Mouse (Mus musculus): ENCODE data around the gene Itga1. TPM values are rescaled to one million over a fixed set of nuclear protein-coding genes. Genes with fewer than 3 reads are reported as not detected.

Itga1 gene
- polyA plus RNA-seq, 1 experiment from 2014 or later = 31.0 TPM

DNA sequence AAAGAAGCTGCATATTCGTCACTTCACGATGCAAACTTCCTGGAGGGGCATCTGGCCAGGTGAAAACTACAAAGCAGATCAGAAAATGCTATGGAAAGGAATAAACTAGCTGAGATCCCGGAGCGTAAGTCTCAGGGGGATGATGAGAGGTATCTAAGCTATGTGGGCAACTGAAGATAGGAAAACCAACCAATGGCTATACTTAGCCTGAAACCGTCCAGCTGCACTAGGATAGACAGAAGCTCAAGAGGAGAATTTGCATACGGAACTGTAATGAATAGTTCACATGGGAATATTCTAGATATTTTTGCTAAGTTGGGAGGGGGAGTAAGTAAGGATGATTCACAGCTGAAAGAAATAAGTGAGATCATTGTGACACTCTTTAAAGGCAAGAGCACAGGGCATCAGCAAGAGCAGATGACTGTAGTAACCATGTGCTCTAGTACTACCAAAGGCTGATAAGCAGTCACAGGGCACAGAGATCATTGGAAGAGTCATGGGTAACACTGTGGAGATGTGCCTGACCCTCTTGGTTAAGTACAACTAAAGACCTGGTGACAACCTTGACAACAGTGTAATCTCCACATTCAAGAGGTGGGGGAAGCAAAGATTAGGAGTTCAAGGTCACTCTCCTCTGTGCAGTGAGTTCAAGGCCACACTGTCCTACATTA, 79.5 kb downstream of the Itga1 start:
- WGBS (ENCODE audit: insufficient replicate concordance) = 36% methylated on average over 6 of the region's 6 CpGs
- H3K9me3 ChIP-seq (replicated peaks; ENCODE audit: control insufficient read depth, low read length) = no peaks in the 10 kb centered on the region
- H3K4me2 ChIP-seq = peak overlapping the region; percentile 7
- H3K27ac ChIP-seq (ENCODE audit: low read depth, low read length) = peak overlapping the region; percentile 88
- H3K27me3 ChIP-seq (ENCODE audit: control insufficient read depth, insufficient read depth, low read length) = no peaks in the 10 kb centered on the region
- no peaks in the 10 kb centered on the region for H3K36me3 ChIP-seq (ENCODE audit: control insufficient read depth, insufficient read depth, low read length)
- peak; percentile 50; the same call in 1 of the 2 replicates for ATAC-seq (replicated peaks; ENCODE audit: insufficient number of reproducible peaks, low FRiP score, low TSS enrichment)
- H3K9ac ChIP-seq (ENCODE audit: low read depth, low read length) = 0 out of 2 replicates have a peak overlapping the region, but pooled peaks have one; percentile 12
- H3K4me1 ChIP-seq (ENCODE audit: control insufficient read depth, insufficient read depth, low read length) = peaks cover 16% of the 10 kb centered on the region
- H3K4me3 ChIP-seq (ENCODE audit: low read depth, low read length) = no peak overlapping the region

GRCm38 (mm10) chr13:115021411-115021810, 80.4 kb downstream of the Itga1 start:
- Histone ChIP-seq H3K9me3 (replicated peaks; ENCODE audit: control insufficient read depth, low read length) (no peaks in the 10 kb centered on the region), H3K4me1 (ENCODE audit: control insufficient read depth, insufficient read depth, low read length) (peaks cover 19% of the 10 kb centered on the region), H3K4me2 (peak overlapping the region; percentile 7), H3K27me3 (ENCODE audit: control insufficient read depth, insufficient read depth, low read length) (no peaks in the 10 kb centered on the region), H3K27ac (ENCODE audit: low read depth, low read length) (peak overlapping the region; percentile 88), H3K4me3 (ENCODE audit: low read depth, low read length) (no peak overlapping the region), H3K9ac (ENCODE audit: low read depth, low read length) (no peak overlapping the region), H3K36me3 (ENCODE audit: control insufficient read depth, insufficient read depth, low read length) (no peaks in the 10 kb centered on the region)
- peak; percentile 87 for ATAC-seq (replicated peaks; ENCODE audit: insufficient number of reproducible peaks, low FRiP score, low TSS enrichment)
- WGBS (ENCODE audit: insufficient replicate concordance) = 16% methylated on average over 10 of the region's 10 CpGs

- no peak for ATAC-seq (replicated peaks; ENCODE audit: insufficient number of reproducible peaks, low FRiP score, low TSS enrichment)
- Histone ChIP-seq H3K9ac (ENCODE audit: low read depth, low read length) (no peak overlapping the region), H3K4me3 (ENCODE audit: low read depth, low read length) (no peak overlapping the region), H3K4me1 (ENCODE audit: control insufficient read depth, insufficient read depth, low read length) (peaks cover 24% of the 10 kb centered on the region), H3K27ac (ENCODE audit: low read depth, low read length) (peak overlapping the region; percentile 88), H3K4me2 (no peak overlapping the region), H3K27me3 (ENCODE audit: control insufficient read depth, insufficient read depth, low read length) (no peaks in the 10 kb centered on the region), H3K36me3 (ENCODE audit: control insufficient read depth, insufficient read depth, low read length) (no peaks in the 10 kb centered on the region), H3K9me3 (replicated peaks; ENCODE audit: control insufficient read depth, low read length) (no peaks in the 10 kb centered on the region)
- WGBS (ENCODE audit: insufficient replicate concordance) = 84% methylated on average over 4 of the region's 4 CpGs
Observed at GRCm38 (mm10) chr13:115020727-115021126, 81.0 kb downstream of the Itga1 start.

DNA sequence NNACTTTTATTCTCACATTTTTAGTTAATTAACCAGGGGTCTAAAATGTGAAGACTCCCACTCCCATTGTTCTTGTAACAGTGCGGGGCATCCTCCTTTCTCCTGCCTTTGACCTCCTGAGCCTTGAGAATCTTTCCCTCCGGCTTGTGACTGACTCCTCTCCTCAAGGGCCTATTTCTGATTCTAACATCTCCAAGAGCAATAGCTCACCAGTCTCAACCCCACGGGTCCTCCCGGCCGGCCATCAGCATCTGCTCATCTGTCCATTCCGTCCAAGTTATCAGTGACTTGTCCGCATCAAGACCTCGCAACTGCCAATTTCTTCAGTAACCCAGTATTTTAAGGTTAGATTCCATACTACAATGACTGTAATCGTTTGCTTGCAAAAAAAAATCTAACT, 84.2 kb downstream of the Itga1 start:
- peaks cover 30% of the 10 kb centered on the region for H3K4me1 ChIP-seq (ENCODE audit: control insufficient read depth, insufficient read depth, low read length)
- ATAC-seq (replicated peaks; ENCODE audit: insufficient number of reproducible peaks, low FRiP score, low TSS enrichment) = no peak
- H3K27ac ChIP-seq (ENCODE audit: low read depth, low read length) = no peak overlapping the region

GRCm38 (mm10) chr13:115011547-115011946, 90.2 kb downstream of the Itga1 start:
- H3K4me3 ChIP-seq (ENCODE audit: low read depth, low read length) = no peak overlapping the region
- H3K4me1 ChIP-seq (ENCODE audit: control insufficient read depth, insufficient read depth, low read length) = peaks cover 16% of the 10 kb centered on the region
- H3K9me3 ChIP-seq (replicated peaks; ENCODE audit: control insufficient read depth, low read length) = no peaks in the 10 kb centered on the region
- H3K36me3 ChIP-seq (ENCODE audit: control insufficient read depth, insufficient read depth, low read length) = no peaks in the 10 kb centered on the region
- WGBS (ENCODE audit: insufficient replicate concordance) = 50% methylated on average over 6 of the region's 6 CpGs
- no peak overlapping the region for H3K9ac ChIP-seq (ENCODE audit: low read depth, low read length)
- no peaks in the 10 kb centered on the region for H3K27me3 ChIP-seq (ENCODE audit: control insufficient read depth, insufficient read depth, low read length)
- no peak for ATAC-seq (replicated peaks; ENCODE audit: insufficient number of reproducible peaks, low FRiP score, low TSS enrichment)
- no peak overlapping the region for H3K27ac ChIP-seq (ENCODE audit: low read depth, low read length)
- no peak overlapping the region for H3K4me2 ChIP-seq

More for the DNA sequence above, 84.2 kb downstream of the Itga1 start:
- no peaks in the 10 kb centered on the region for H3K9me3 ChIP-seq (replicated peaks; ENCODE audit: control insufficient read depth, low read length)
- no peak overlapping the region for H3K4me2 ChIP-seq
- H3K4me3 ChIP-seq (ENCODE audit: low read depth, low read length) = no peak overlapping the region
- no peaks in the 10 kb centered on the region for H3K36me3 ChIP-seq (ENCODE audit: control insufficient read depth, insufficient read depth, low read length)
- no peaks in the 10 kb centered on the region for H3K27me3 ChIP-seq (ENCODE audit: control insufficient read depth, insufficient read depth, low read length)
- H3K9ac ChIP-seq (ENCODE audit: low read depth, low read length) = no peak overlapping the region
- 90% methylated on average over 9 of the region's 9 CpGs for WGBS (ENCODE audit: insufficient replicate concordance)

GRCm38 (mm10) chr13:115006213-115006835, 95.4 kb downstream of the Itga1 start:
- Histone ChIP-seq H3K9ac (ENCODE audit: low read depth, low read length) (no peak overlapping the region), H3K9me3 (replicated peaks; ENCODE audit: control insufficient read depth, low read length) (no peaks in the 10 kb centered on the region), H3K4me3 (ENCODE audit: low read depth, low read length) (no peak overlapping the region), H3K36me3 (ENCODE audit: control insufficient read depth, insufficient read depth, low read length) (no peaks in the 10 kb centered on the region), H3K27me3 (ENCODE audit: control insufficient read depth, insufficient read depth, low read length) (no peaks in the 10 kb centered on the region), H3K4me1 (ENCODE audit: control insufficient read depth, insufficient read depth, low read length) (peaks cover 21% of the 10 kb centered on the region), H3K4me2 (no peak overlapping the region), H3K27ac (ENCODE audit: low read depth, low read length) (peak overlapping the region; percentile 75; the same call in 1 of the 2 replicates)
- no peak for ATAC-seq (replicated peaks; ENCODE audit: insufficient number of reproducible peaks, low FRiP score, low TSS enrichment)
- WGBS (ENCODE audit: insufficient replicate concordance) = 59% methylated on average over 9 of the region's 9 CpGs

DNA sequence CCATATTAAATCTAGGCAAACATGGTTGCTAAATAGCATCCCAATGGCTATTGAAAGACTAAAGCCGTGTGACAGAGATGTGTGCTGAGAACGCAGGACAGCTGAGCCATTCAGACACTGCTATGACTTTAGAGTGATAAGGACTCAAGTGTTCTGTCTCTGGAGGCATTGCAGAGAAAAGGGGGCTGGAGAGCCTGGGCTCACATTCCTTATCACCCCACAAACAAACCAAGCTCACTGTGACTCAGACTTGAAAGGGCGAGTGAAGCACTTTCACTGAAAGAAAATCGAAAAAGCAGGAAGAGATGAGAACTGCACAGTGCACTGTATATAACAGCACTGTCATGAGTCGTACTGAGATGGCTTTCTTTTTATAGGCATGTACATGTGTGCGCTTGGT, 96.4 kb downstream of the Itga1 start:
- no peaks in the 10 kb centered on the region for H3K36me3 ChIP-seq (ENCODE audit: control insufficient read depth, insufficient read depth, low read length)
- H3K9ac ChIP-seq (ENCODE audit: low read depth, low read length) = no peak overlapping the region
- H3K4me3 ChIP-seq (ENCODE audit: low read depth, low read length) = no peak overlapping the region
- peak overlapping the region; percentile 75 for H3K27ac ChIP-seq (ENCODE audit: low read depth, low read length)
- 13% methylated on average over 6 of the region's 6 CpGs for WGBS (ENCODE audit: insufficient replicate concordance)
- no peaks in the 10 kb centered on the region for H3K27me3 ChIP-seq (ENCODE audit: control insufficient read depth, insufficient read depth, low read length)
- peaks cover 21% of the 10 kb centered on the region for H3K4me1 ChIP-seq (ENCODE audit: control insufficient read depth, insufficient read depth, low read length)
- ATAC-seq (replicated peaks; ENCODE audit: insufficient number of reproducible peaks, low FRiP score, low TSS enrichment) = no peak
- H3K9me3 ChIP-seq (replicated peaks; ENCODE audit: control insufficient read depth, low read length) = no peaks in the 10 kb centered on the region
- H3K4me2 ChIP-seq = peak overlapping the region; percentile 29; the same call in 1 of the 2 replicates

- peak; percentile 69; the same call in 1 of the 2 replicates for ATAC-seq (replicated peaks; ENCODE audit: insufficient number of reproducible peaks, low FRiP score, low TSS enrichment)
- Histone ChIP-seq H3K27ac (ENCODE audit: low read depth, low read length) (no peak overlapping the region), H3K27me3 (ENCODE audit: control insufficient read depth, insufficient read depth, low read length) (no peaks in the 10 kb centered on the region), H3K9me3 (replicated peaks; ENCODE audit: control insufficient read depth, low read length) (no peaks in the 10 kb centered on the region), H3K4me2 (no peak overlapping the region), H3K4me1 (ENCODE audit: control insufficient read depth, insufficient read depth, low read length) (peaks cover 21% of the 10 kb centered on the region), H3K9ac (ENCODE audit: low read depth, low read length) (no peak overlapping the region), H3K4me3 (ENCODE audit: low read depth, low read length) (no peak overlapping the region), H3K36me3 (ENCODE audit: control insufficient read depth, insufficient read depth, low read length) (0 out of 2 replicates have a peak, but pooled peaks cover 2% of the 10 kb centered on the region)
- WGBS (ENCODE audit: insufficient replicate concordance) = 28% methylated on average over 7 of the region's 7 CpGs
Observed at GRCm38 (mm10) chr13:115003444-115004053, 98.2 kb downstream of the Itga1 start.

All from heart, embryonic 11.5 days (tissue).